Mouse (Mus musculus): ENCODE data around the gene Stap2. TPM values are rescaled to one million over a fixed set of nuclear protein-coding genes. Genes with fewer than 3 reads are reported as not detected.

Stap2 gene
- 5.5 and 7.1 TPM in 2 replicates for polyA plus RNA-seq (2015; fragmentation: Nextera tagmentation; extraction: Ambion mirVana)

DNA sequence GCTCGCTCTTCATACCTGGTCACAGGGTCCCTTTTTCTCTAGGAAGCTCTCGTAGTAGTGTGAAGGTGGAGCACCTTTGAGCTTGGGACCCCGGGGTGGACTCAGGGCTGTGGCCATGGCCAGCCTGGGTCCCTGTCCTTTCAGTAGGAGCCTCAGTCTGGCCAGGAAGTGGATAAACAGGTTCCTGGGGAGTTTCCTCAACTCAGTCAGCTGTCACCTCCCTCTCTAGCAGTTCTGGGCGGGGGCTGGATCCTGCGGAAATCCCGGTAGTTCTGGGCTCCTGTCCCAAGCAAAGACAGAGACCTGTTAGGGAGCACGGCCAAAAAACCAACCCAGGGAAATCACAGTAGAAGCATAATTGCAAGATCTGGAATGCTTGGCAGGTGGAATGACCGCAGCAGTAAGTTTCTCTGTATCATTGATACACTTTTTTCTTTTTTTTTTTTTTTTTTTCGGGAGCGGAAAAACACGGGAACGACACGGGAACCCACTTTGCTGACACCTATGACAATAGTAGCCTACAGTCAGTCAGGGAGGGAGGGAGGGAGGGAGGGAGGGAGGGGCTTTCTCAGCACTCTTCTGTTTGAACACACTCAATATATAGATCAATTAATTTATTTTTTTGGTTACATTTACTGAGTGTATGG is at the start of gene Stap2, which contains the start of gene Mpnd:
Gene Stap2, minus strand, starts transcription at position 170 of the 647 bp plus-strand sequence.
Gene Mpnd, plus strand, starts transcription at position 297 of the 647 bp plus-strand sequence.

GRCm38 (mm10) chr17:56040030-56040856 is 34.9 kb upstream of the Stap2 start, which contains the start of gene Chaf1a:
Gene Chaf1a (plus strand): TSS chr17:56040439.

GRCm38 (mm10) chr17:56036176-56036900 is 31.0 kb upstream of the Stap2 start, which contains the start of gene Sh3gl1:
Gene Sh3gl1 (minus strand): TSS chr17:56036635.

GRCm38 (mm10) chr17:55986030-55986961 is 19.1 kb downstream of the Stap2 start, which contains the start of gene Fsd1:
Gene Fsd1 (plus strand): TSS chr17:55986509.

DNA sequence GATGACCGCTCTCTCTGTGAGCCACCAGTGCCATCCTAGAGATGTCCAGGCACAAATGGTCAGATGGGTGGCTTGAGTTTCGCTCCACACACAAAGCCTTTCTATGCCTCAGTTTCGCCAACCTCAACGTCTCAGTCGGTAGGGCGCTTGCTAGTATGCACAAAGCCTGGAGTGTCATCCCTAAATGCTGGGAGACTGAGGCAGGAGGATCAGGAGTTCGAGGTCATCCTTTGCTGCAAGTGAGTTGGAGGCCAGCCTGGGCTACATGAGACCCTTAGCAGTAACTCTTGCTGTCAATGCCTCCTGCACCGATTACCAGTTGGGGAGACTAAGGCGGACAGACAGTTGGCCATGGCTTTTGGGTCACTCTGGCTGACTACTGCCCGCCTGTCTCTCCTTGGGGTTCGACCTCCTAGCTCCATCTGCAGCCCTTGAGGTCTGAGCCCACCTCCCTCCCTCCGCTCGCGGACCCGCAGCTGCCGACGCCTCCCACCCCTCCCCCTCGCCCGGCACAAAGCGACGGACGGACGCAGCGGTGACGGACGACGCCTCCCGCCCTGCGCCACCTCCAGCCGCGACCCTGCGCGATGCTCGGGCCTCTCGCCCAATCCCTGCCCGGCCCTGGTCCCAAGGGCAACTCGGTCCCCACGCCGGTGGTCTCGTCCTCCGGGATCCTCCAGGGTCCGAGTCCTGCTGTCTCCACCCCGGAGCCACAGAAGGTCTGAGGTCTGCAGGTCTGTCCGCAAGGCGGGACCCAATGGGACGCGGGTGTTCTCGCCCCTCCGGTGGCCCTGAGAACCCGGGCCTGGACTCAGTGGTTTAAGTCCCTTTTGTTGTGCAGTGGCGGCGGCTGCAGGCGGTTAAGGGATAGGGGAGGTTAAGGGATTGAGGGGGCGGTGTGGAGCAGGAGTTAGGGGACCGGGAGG is 35.2 kb downstream of the Stap2 start, which contains the start of gene Shd:
Gene Shd, plus strand, starts transcription at position 502 of the 926 bp plus-strand sequence.

DNA sequence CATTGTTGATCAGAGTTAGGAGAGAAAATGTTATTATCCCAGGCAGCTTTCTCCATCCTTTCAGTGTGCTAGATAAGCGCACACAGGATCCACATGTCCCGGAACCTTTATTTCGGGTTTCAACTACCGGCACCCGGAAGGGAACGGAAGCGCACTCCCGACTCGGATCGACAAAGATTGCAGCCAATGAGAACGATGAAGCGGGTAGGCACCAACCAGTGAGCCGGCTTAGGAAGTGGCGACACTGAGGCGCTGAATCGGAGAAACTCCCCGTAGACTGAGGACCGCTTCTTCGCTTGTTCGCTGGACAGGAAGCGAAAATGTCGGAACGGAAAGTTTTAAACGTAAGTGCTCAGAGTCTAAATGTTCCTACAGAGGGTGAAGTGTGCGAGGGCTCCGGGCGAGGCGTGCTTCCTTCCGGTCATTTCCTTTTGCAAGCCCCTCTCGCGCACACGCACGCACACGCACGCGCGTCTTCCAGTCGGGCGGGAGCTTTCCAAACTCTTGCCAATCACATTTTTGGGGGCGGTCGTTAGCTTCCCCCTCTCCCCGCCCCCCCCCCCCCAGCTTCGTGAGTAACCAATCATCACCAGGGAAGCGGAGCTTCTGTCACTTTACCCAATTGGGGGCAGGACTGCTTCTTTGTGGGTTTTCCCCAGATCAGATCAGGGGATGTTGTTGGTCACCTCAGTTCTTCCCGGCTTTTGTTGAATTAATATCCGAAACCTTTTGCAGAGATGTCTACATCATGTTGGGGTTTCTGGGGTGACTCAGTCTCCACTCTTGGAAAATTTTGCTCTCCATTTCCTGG is 46.3 kb downstream of the Stap2 start, which contains the start of gene Yju2:
Gene Yju2, plus strand, starts transcription at position 182 of the 811 bp plus-strand sequence.

GRCm38 (mm10) chr17:55952447-55953027 is 52.8 kb downstream of the Stap2 start, which contains the start of gene Ebi3:
Gene Ebi3 (plus strand): TSS chr17:55952640.

GRCm38 (mm10) chr17:55949400-55949799 is 56.0 kb downstream of the Stap2 start, which contains the start of gene Zfp119b:
Gene Zfp119b (minus strand): TSS chr17:55949500.

Other genes with a start within 250 kb of the Stap2 start
- gene Zfp119a, start 126.7 kb downstream of the Stap2 start, polyA plus RNA-seq (2015; fragmentation: Nextera tagmentation; extraction: Ambion mirVana) = 8.9 and 11.5 TPM in 2 replicates
- 8.4 and 8.9 TPM in 2 replicates for gene Zfp959, start 113.5 kb downstream of the Stap2 start, polyA plus RNA-seq (2015; fragmentation: Nextera tagmentation; extraction: Ambion mirVana)
- gene Zfp119b, start 56.1 kb downstream of the Stap2 start, polyA plus RNA-seq (2015; fragmentation: Nextera tagmentation; extraction: Ambion mirVana) = 7.0 and 12.4 TPM in 2 replicates
- 2.4 and 3.5 TPM in 2 replicates for gene Ebi3, start 52.9 kb downstream of the Stap2 start, polyA plus RNA-seq (2015; fragmentation: Nextera tagmentation; extraction: Ambion mirVana)
- 14.2 and 14.9 TPM in 2 replicates for gene Yju2, start 46.5 kb downstream of the Stap2 start, polyA plus RNA-seq (2015; fragmentation: Nextera tagmentation; extraction: Ambion mirVana)
- gene Shd, start 35.1 kb downstream of the Stap2 start, polyA plus RNA-seq (2015; fragmentation: Nextera tagmentation; extraction: Ambion mirVana) = 8.4 and 15.4 TPM in 2 replicates
- gene Fsd1, start 19.1 kb downstream of the Stap2 start, polyA plus RNA-seq (2015; fragmentation: Nextera tagmentation; extraction: Ambion mirVana) = 7.7 and 25.6 TPM in 2 replicates
- 70.3 and 75.4 TPM in 2 replicates for gene Mpnd, start 127 bp upstream of the Stap2 start, polyA plus RNA-seq (2015; fragmentation: Nextera tagmentation; extraction: Ambion mirVana)
- 79.6 and 91.6 TPM in 2 replicates for gene Sh3gl1, start 31.1 kb upstream of the Stap2 start, polyA plus RNA-seq (2015; fragmentation: Nextera tagmentation; extraction: Ambion mirVana)
- 7.3 and 8.5 TPM in 2 replicates for gene Chaf1a, start 34.9 kb upstream of the Stap2 start, polyA plus RNA-seq (2015; fragmentation: Nextera tagmentation; extraction: Ambion mirVana)
- 73.6 and 77.1 TPM in 2 replicates for gene Ubxn6, start 69.4 kb upstream of the Stap2 start, polyA plus RNA-seq (2015; fragmentation: Nextera tagmentation; extraction: Ambion mirVana)
- gene Hdgfl2, start 74.0 kb upstream of the Stap2 start, polyA plus RNA-seq (2015; fragmentation: Nextera tagmentation; extraction: Ambion mirVana) = 46.2 and 64.5 TPM in 2 replicates
- gene Plin4, start 104.2 kb upstream of the Stap2 start, polyA plus RNA-seq (2015; fragmentation: Nextera tagmentation; extraction: Ambion mirVana) = 0.09 and 0.21 TPM in 2 replicates
- gene Plin5, start 112.0 kb upstream of the Stap2 start, polyA plus RNA-seq (2015; fragmentation: Nextera tagmentation; extraction: Ambion mirVana) = 5.7 and 12.9 TPM in 2 replicates
- gene Lrg1, start 116.4 kb upstream of the Stap2 start, polyA plus RNA-seq (2015; fragmentation: Nextera tagmentation; extraction: Ambion mirVana) = 17.9 and 20.3 TPM in 2 replicates
- 1.5 and 1.6 TPM in 2 replicates for gene Sema6b, start 134.8 kb upstream of the Stap2 start, polyA plus RNA-seq (2015; fragmentation: Nextera tagmentation; extraction: Ambion mirVana)
- 4.6 and 6.2 TPM in 2 replicates for gene Tnfaip8l1, start 156.9 kb upstream of the Stap2 start, polyA plus RNA-seq (2015; fragmentation: Nextera tagmentation; extraction: Ambion mirVana)
- gene Mydgf, start 178.3 kb upstream of the Stap2 start, polyA plus RNA-seq (2015; fragmentation: Nextera tagmentation; extraction: Ambion mirVana) = 93.6 and 111 TPM in 2 replicates
- gene Dpp9, start 213.3 kb upstream of the Stap2 start, polyA plus RNA-seq (2015; fragmentation: Nextera tagmentation; extraction: Ambion mirVana) = 13.6 and 15.4 TPM in 2 replicates

Measured in adrenal gland, postnatal 0 days (tissue).